Mouse (Mus musculus) myocyte (in vitro differentiated cells): ENCODE data around the gene Olfr1121. TPM values are rescaled to one million over a fixed set of nuclear protein-coding genes. Genes with fewer than 3 reads are reported as not detected.
"Not testable (repeated sequence)": the region's sequence is repeated elsewhere in the genome, so short reads cannot be mapped to it uniquely, and the experiment has no call there.

Experiments used
- H3K27me3 ChIP-seq: one replicate; pipeline ENCODE4 v1.6.1; 2011; ENCODE audit not compliant: control insufficient read depth, insufficient read depth, insufficient read length
- H3K36me3 ChIP-seq: one replicate; pipeline ENCODE4 v1.6.1; 2011; ENCODE audit not compliant: control insufficient read depth, insufficient read depth
- H3K4me2 ChIP-seq: one replicate; pipeline ENCODE4 v1.6.1; 2011; ENCODE audit warnings: low read depth, control low read depth
- H3K4me3 ChIP-seq: one replicate; pipeline ENCODE4 v1.5.1; 2011; ENCODE audit warnings: mild to moderate bottlenecking, control low read depth, moderate library complexity
- H3K79me2 ChIP-seq: one replicate; pipeline ENCODE4 v1.6.1; 2011; ENCODE audit not compliant: control insufficient read depth, insufficient read depth
- H3ac ChIP-seq: one replicate; pipeline ENCODE4 v1.6.1; 2011; ENCODE audit not compliant: control insufficient read depth, insufficient read length
- CEBPB ChIP-seq: IDR thresholded peaks from 2 replicates; pipeline ENCODE4 v1.6.1; 2011; ENCODE audit warnings: mild to moderate bottlenecking, moderate library complexity; ENCODE audit not compliant: poor library complexity, insufficient read depth, severe bottlenecking
- E2F4 ChIP-seq: IDR thresholded peaks from one replicate; pipeline ENCODE4 v1.6.1; 2011; ENCODE audit warnings: mild to moderate bottlenecking, control low read depth, moderate library complexity; ENCODE audit not compliant: insufficient read depth
- MAX ChIP-seq: IDR thresholded peaks from one replicate; pipeline ENCODE4 v1.6.1; 2011; ENCODE audit warnings: low read depth, mild to moderate bottlenecking, control low read depth
- MYOD1 ChIP-seq, 3 experiments: IDR thresholded peaks; one replicate each; pipeline ENCODE4 v1.6.1; 2011; ENCODE audit warnings: control low read depth in 2 of 3, low read depth in 2 of 3, mild to moderate bottlenecking in 2 of 3, moderate library complexity in 1 of 3; ENCODE audit not compliant: insufficient read length in 2 of 3, control insufficient read depth in 1 of 3
- MYOG ChIP-seq, 3 experiments: IDR thresholded peaks; one replicate each; pipeline ENCODE4 v1.6.1; 2011; ENCODE audit warnings: control low read depth in 2 of 3, low read depth in 2 of 3, mild to moderate bottlenecking in 2 of 3; ENCODE audit not compliant: insufficient read length in 2 of 3, control insufficient read depth in 1 of 3, insufficient read depth in 1 of 3
- POLR2A ChIP-seq: IDR thresholded peaks from one replicate; pipeline ENCODE4 v1.6.1; 2011; ENCODE audit warnings: low read depth, mild to moderate bottlenecking, control low read depth, moderate library complexity; ENCODE audit not compliant: insufficient read length
- POLR2AphosphoS2 ChIP-seq: IDR thresholded peaks from one replicate; pipeline ENCODE4 v1.6.1; 2011; ENCODE audit warnings: low read depth, control low read depth; ENCODE audit not compliant: insufficient read length
- REST ChIP-seq: IDR thresholded peaks from one replicate; pipeline ENCODE4 v1.6.1; 2011; ENCODE audit warnings: mild to moderate bottlenecking, control low read depth, moderate library complexity; ENCODE audit not compliant: insufficient read depth, insufficient read length
- SRF ChIP-seq: IDR thresholded peaks from one replicate; pipeline ENCODE4 v1.6.1; 2011; ENCODE audit warnings: low read depth; ENCODE audit not compliant: control insufficient read depth, insufficient read length
- TCF12 ChIP-seq: IDR thresholded peaks from one replicate; pipeline ENCODE4 v1.6.1; 2011; ENCODE audit warnings: mild to moderate bottlenecking, control low read depth; ENCODE audit not compliant: poor library complexity, insufficient read depth, severe bottlenecking
- TCF3 ChIP-seq: IDR thresholded peaks from one replicate; pipeline ENCODE4 v1.6.1; 2011; ENCODE audit warnings: low read depth, control low read depth; ENCODE audit not compliant: insufficient read length
- USF1 ChIP-seq: IDR thresholded peaks from one replicate; pipeline ENCODE4 v1.6.1; 2011; ENCODE audit warnings: low read depth, mild to moderate bottlenecking, control low read depth, moderate library complexity
- polyA plus RNA-seq: library from polyadenylated mRNA; unstranded; fragments of >200 nt; fragmentation: generic; extraction: Trizol; gene quantifications from one replicate; pipeline ENCODE4 v1.2.1, GENCODE M21; 2012; ENCODE audit warnings: missing spikeins

The Olfr1121 gene
- polyA plus RNA-seq: not detected

DNA sequence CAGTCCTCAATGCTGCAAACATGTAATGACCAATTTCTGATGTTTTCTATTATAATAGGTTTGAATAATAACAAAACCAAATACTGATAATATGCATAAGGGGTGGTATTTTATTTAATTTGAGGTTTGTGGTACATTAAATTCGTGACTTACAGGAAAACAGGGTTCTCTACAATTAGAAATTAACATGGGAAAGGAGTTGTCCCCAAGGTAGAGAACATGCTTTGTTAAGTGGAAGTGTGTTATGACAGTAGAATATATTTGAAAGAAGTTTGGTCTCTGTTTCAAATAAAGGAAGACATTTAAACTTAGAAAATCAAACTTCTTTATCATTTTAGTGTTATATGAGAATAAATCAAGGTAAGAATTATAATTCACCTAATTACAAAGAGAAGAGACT, at the start of gene Olfr1121:
Gene Olfr1121, plus strand, starts transcription at position 301 of the 400 bp plus-strand sequence.
- H3K36me3 ChIP-seq: no peaks in the 10 kb centered on the region
- TF ChIP-seq POLR2AphosphoS2: no peak
- TF ChIP-seq USF1: no peak
- TF ChIP-seq MYOG (IDR thresholded peaks at IDR 0.05; ENCODE audit: control insufficient read depth in 1 of 3, insufficient read depth in 1 of 3, insufficient read length in 2 of 3, low read depth in 2 of 3): no peak
- no peak for TF ChIP-seq SRF
- no peak for TF ChIP-seq E2F4
- no peak for TF ChIP-seq REST
- no peak for TF ChIP-seq TCF3
- no peak for TF ChIP-seq TCF12
- H3K27me3 ChIP-seq: no peaks in the 10 kb centered on the region
- H3K4me2 ChIP-seq: no peak within 1 kb of the TSS
- no peak within 1 kb of the TSS for H3ac ChIP-seq
- H3K79me2 ChIP-seq: no peaks in the 10 kb centered on the region
- no peak within 1 kb of the TSS for H3K4me3 ChIP-seq

DNA sequence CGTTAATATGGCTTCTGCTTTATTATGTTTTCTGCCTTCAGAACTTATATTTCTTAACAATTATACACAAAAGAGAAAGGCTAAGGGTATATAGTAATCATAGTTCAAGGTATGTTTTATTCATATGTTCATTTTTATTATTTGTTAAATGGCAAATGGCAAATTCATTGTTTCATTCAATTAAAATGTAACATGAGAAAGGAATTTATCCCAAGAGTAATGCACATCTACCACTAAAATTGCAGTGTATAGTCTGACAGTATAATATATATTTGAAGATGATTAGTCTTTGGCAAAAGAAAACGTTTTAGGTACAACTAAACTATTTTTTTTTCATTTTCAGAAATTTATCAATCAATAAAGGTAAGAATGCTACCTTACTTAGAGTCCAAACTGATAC, 15.2 kb upstream of the Olfr1121 start, which contains the start of gene Olfr1120:
Gene Olfr1120, plus strand, starts transcription at position 301 of the 400 bp plus-strand sequence.
- no peak within 1 kb of the TSS for H3K4me2 ChIP-seq
- H3K4me3 ChIP-seq: no peak within 1 kb of the TSS
- no peaks in the 10 kb centered on the region for H3K27me3 ChIP-seq
- no peaks in the 10 kb centered on the region for H3K79me2 ChIP-seq
- H3K36me3 ChIP-seq: no peaks in the 10 kb centered on the region
- TF ChIP-seq POLR2AphosphoS2: no peak
- TF ChIP-seq MAX: no peak
- no peak for TF ChIP-seq MYOD1 (IDR thresholded peaks at IDR 0.05; ENCODE audit: control insufficient read depth in 1 of 3, insufficient read length in 2 of 3, low read depth in 2 of 3)
- no peak for TF ChIP-seq REST
- no peak for TF ChIP-seq CEBPB
- TF ChIP-seq MYOG (IDR thresholded peaks at IDR 0.05; ENCODE audit: control insufficient read depth in 1 of 3, insufficient read depth in 1 of 3, insufficient read length in 2 of 3, low read depth in 2 of 3): no peak
- no peak for TF ChIP-seq TCF3
- TF ChIP-seq POLR2A: no peak
- no peak for TF ChIP-seq USF1
- TF ChIP-seq SRF: no peak
- no peak within 1 kb of the TSS for H3ac ChIP-seq

DNA sequence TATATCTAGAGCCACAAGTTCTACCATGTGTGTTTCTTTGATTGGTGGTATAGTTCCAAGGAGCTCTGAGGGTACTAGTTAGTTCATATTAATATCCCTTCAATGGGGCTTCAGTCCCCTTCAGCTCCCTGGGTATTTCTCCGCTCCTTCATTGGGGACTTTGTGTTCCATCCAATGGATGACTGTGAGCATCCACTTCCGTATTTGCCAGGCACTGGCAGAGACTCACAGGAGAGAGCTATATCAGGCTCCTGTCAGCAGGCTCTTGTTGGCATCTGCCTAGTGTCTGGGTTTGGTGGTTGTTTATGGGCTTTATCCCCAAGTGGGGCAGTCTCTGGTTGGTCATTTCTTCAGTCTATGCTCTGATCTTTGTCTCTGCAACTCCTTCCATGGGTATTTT, 9.6 kb upstream of the Olfr1121 start:
- H3K36me3 ChIP-seq, H3K4me2 ChIP-seq, H3ac ChIP-seq, H3K4me3 ChIP-seq, H3K27me3 ChIP-seq, H3K79me2 ChIP-seq: not testable (repeated sequence)

DNA sequence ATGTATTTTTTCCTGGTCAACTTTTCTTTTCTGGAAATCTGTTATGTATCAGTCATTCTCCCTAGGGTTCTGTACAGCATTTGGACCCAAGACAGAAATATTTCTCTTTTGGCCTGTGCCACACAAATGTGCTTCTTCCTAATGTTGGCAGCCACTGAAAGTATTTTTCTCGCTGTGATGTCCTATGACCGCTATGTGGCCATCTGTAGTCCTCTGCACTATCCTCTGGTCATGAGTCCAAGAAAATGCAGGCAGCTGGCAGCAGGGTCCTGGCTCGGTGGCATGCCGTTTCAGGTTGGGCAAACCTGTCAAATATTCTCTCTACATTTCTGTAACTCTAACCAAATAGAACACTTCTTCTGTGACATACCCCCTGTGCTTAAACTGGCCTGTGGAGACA, 2.0 kb downstream of the Olfr1121 start:
- Histone ChIP-seq H3ac (no peak overlapping the region), H3K4me3 (no peak overlapping the region), H3K36me3 (no peaks in the 10 kb centered on the region), H3K4me2 (no peak overlapping the region), H3K79me2 (no peaks in the 10 kb centered on the region), H3K27me3 (no peaks in the 10 kb centered on the region)
- no peak for TF ChIP-seq TCF12
- no peak for TF ChIP-seq SRF
- TF ChIP-seq MYOG (IDR thresholded peaks at IDR 0.05; ENCODE audit: control insufficient read depth in 1 of 3, insufficient read depth in 1 of 3, insufficient read length in 2 of 3, low read depth in 2 of 3): no peak
- TF ChIP-seq USF1: no peak
- TF ChIP-seq POLR2A: no peak
- TF ChIP-seq MAX: no peak
- no peak for TF ChIP-seq REST
- no peak for TF ChIP-seq TCF3
- no peak for TF ChIP-seq E2F4
- TF ChIP-seq CEBPB: no peak
- TF ChIP-seq MYOD1 (IDR thresholded peaks at IDR 0.05; ENCODE audit: control insufficient read depth in 1 of 3, insufficient read length in 2 of 3, low read depth in 2 of 3): no peak
- TF ChIP-seq POLR2AphosphoS2: no peak

DNA sequence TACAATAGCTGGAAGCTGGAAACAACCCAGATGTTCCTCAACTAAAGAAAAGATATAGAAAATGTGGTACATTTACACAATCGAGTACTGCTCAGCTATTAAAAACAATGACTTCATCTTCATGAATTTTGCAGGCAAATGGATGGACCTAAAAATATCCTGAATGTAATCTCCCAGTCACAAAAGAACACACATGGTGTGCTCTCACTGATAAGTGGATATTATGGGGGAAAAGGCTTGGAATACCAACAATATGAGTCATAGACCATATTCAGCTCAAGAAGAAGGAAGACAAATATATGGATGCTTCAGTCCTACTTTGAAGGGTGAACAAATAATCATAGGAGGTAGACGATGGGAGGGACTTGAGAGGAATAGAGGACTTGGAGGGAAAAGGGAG, 14.2 kb downstream of the Olfr1121 start:
- no peak overlapping the region for H3K4me3 ChIP-seq
- H3K79me2 ChIP-seq: no peaks in the 10 kb centered on the region
- no peak overlapping the region for H3ac ChIP-seq
- TF ChIP-seq USF1: no peak
- no peak for TF ChIP-seq TCF3
- TF ChIP-seq SRF: no peak
- no peak for TF ChIP-seq E2F4
- no peak for TF ChIP-seq MAX
- no peak for TF ChIP-seq CEBPB
- TF ChIP-seq MYOG (IDR thresholded peaks at IDR 0.05; ENCODE audit: control insufficient read depth in 1 of 3, insufficient read depth in 1 of 3, insufficient read length in 2 of 3, low read depth in 2 of 3): no peak
- TF ChIP-seq MYOD1 (IDR thresholded peaks at IDR 0.05; ENCODE audit: control insufficient read depth in 1 of 3, insufficient read length in 2 of 3, low read depth in 2 of 3): no peak
- TF ChIP-seq REST: no peak
- no peak for TF ChIP-seq POLR2A
- no peak for TF ChIP-seq POLR2AphosphoS2
- no peak overlapping the region for H3K4me2 ChIP-seq
- no peaks in the 10 kb centered on the region for H3K36me3 ChIP-seq
- H3K27me3 ChIP-seq: no peaks in the 10 kb centered on the region
